Mouse (Mus musculus): ENCODE data around the gene Rnf185. TPM values are rescaled to one million over a fixed set of nuclear protein-coding genes. Genes with fewer than 3 reads are reported as not detected.

Gene Rnf185
- total RNA-seq, 2 experiments from 2014 or later, result 26.7 to 28.9 TPM

Other genes with a start within 250 kb of the Rnf185 start
- 10 to 100 TPM; 62.0 to 64.2 TPM for gene Eif4enif1, start 250.0 kb downstream of the Rnf185 start, total RNA-seq (2021)
- 10 to 100 TPM; 77.9 to 84.2 TPM for gene Drg1, start 185.9 kb downstream of the Rnf185 start, total RNA-seq (2021)
- gene Patz1, start 163.5 kb downstream of the Rnf185 start, total RNA-seq (2021), result 10 to 100 TPM; 38.5 to 41.6 TPM
- gene Pik3ip1, start 122.0 kb downstream of the Rnf185 start, total RNA-seq (2021), result 10 to 100 TPM; 11.7 to 12.0 TPM
- 10 to 100 TPM; 31.8 to 34.4 TPM for gene Limk2, start 43.2 kb downstream of the Rnf185 start, total RNA-seq (2021)
- under 1 TPM; 0.11 to 0.24 TPM for gene Pla2g3, start 35.9 kb upstream of the Rnf185 start, total RNA-seq (2021)
- 10 to 100 TPM; 17.2 to 21.1 TPM for gene Inpp5j, start 52.5 kb upstream of the Rnf185 start, total RNA-seq (2021)
- gene Selenom, start 62.3 kb upstream of the Rnf185 start, total RNA-seq (2021), result 10 to 100 TPM; 55.7 to 59.2 TPM
- gene Smtn, start 88.2 kb upstream of the Rnf185 start, total RNA-seq (2021), result 100 to 1,000 TPM; 188 to 190 TPM
- gene Morc2a, start 196.8 kb upstream of the Rnf185 start, total RNA-seq (2021), result 10 to 100 TPM; 34.7 to 42.4 TPM

Data from heart, postnatal 4 days (tissue).